Mouse (Mus musculus) monocyte, adult 5-6 weeks (primary cell): ENCODE data around the gene Sertad3. TPM values are rescaled to one million over a fixed set of nuclear protein-coding genes. Genes with fewer than 3 reads are reported as not detected.
A peak's percentile ranks its signal among the peaks of the same experiment; 100 is the strongest.

Experiments used
- ATAC-seq: fragments of 153-309, 156-312 bp; replicated peaks from 2 replicates; pipeline ENCODE4 v1.8.0; 2017; ENCODE audit warnings: mild to moderate bottlenecking; ENCODE audit not compliant: low TSS enrichment, insufficient number of reproducible peaks, severe bottlenecking, poor library complexity, low FRiP score
- total RNA-seq: library from RNA; stranded (forward); fragments of 200-1000, 200-491, 200-594 nt; gene quantifications from 3 replicates; pipeline ENCODE4 v1.2.3, GENCODE M21; 2017

Sertad3 gene
- total RNA-seq, 1 experiment from 2014 or later, result 26.8 TPM

- no peak for ATAC-seq
Measured at GRCm38 (mm10) chr7:27522967-27523366, 49.4 kb downstream of the Sertad3 start, which contains the start of gene Hipk4. Hipk4 (plus strand) TSS chr7:27523267.

- no peak for ATAC-seq
Measured at GRCm38 (mm10) chr7:27523805-27524204, 50.2 kb downstream of the Sertad3 start.

GRCm38 (mm10) chr7:27526039-27526827 lies 52.7 kb downstream of the Sertad3 start:
- ATAC-seq, result peak; percentile 74

Other genes with a start within 250 kb of the Sertad3 start
- gene Itpkc, start 245.1 kb upstream of the Sertad3 start, total RNA-seq, result 6.7 to 9.7 TPM (median 9.1 TPM) in 3 replicates
- gene Coq8b, start 240.7 kb upstream of the Sertad3 start, total RNA-seq, result 7.0 to 22.6 TPM (median 19.4 TPM) in 3 replicates
- 1.2 to 2.5 TPM (median 2.1 TPM) in 3 replicates for gene Numbl, start 215.3 kb upstream of the Sertad3 start, total RNA-seq
- gene Ltbp4, start 136.1 kb upstream of the Sertad3 start, total RNA-seq, result 0.68 TPM in 1 of 3 replicates, not detected in the others
- gene Shkbp1, start 117.7 kb upstream of the Sertad3 start, total RNA-seq, result 33.3 to 47.0 TPM (median 39.9 TPM) in 3 replicates
- gene Gm20479, start 116.3 kb upstream of the Sertad3 start, total RNA-seq, result not detected in 3 replicates
- not detected in 3 replicates for gene Sptbn4, start 26.1 kb upstream of the Sertad3 start, total RNA-seq
- 20.7 to 49.1 TPM (median 37.2 TPM) in 3 replicates for gene Blvrb, start 25.8 kb upstream of the Sertad3 start, total RNA-seq
- 14.4 to 44.5 TPM (median 30.3 TPM) in 3 replicates for gene Sertad1, start 13.1 kb downstream of the Sertad3 start, total RNA-seq
- gene Prx, start 25.6 kb downstream of the Sertad3 start, total RNA-seq, result 0.19 to 0.53 TPM (median 0.38 TPM) in 3 replicates
- not detected in 3 replicates for gene Hipk4, start 49.5 kb downstream of the Sertad3 start, total RNA-seq
- gene Pld3, start 79.5 kb downstream of the Sertad3 start, total RNA-seq, result 13.7 to 42.8 TPM (median 31.8 TPM) in 3 replicates
- gene 2310022A10Rik, start 79.5 kb downstream of the Sertad3 start, total RNA-seq, result 3.6 to 29.0 TPM (median 10.5 TPM) in 3 replicates
- 77.2 to 150 TPM (median 108 TPM) in 3 replicates for gene Akt2, start 117.8 kb downstream of the Sertad3 start, total RNA-seq
- gene Ttc9b, start 180.1 kb downstream of the Sertad3 start, total RNA-seq, result not detected in 3 replicates
- 3.2 to 18.5 TPM (median 4.4 TPM) in 3 replicates for gene Map3k10, start 200.8 kb downstream of the Sertad3 start, total RNA-seq
- gene Zfp607b, start 215.6 kb downstream of the Sertad3 start, total RNA-seq, result 0.58 to 1.4 TPM in 2 of 3 replicates, not detected in the other